Mouse (Mus musculus) forebrain, embryonic 15.5 days (tissue): ENCODE data around the gene Ntf5. TPM values are rescaled to one million over a fixed set of nuclear protein-coding genes. Genes with fewer than 3 reads are reported as not detected.

ENCODE experiments used
- ATAC-seq: fragments of 200-750 bp; cut with Nextera tagmentation; replicated peaks from 2 replicates; pipeline ENCODE4 v1.8.0; 2017; ENCODE audit warnings: mild to moderate bottlenecking, moderate TSS enrichment, moderate library complexity
- H3K27ac ChIP-seq: fragments of 300-500 bp; sonication (generic); replicated peaks from 2 replicates; pipeline ENCODE4 v1.5.1; 2015; ENCODE audit warnings: mild to moderate bottlenecking, inconsistent platforms
- H3K27me3 ChIP-seq: fragments of 300-500 bp; sonication (generic); 2 replicates; pipeline ENCODE4 v1.6.1; 2015; ENCODE audit warnings: inconsistent platforms
- H3K36me3 ChIP-seq: fragments of 300-500 bp; sonication (generic); 2 replicates; pipeline ENCODE4 v1.6.1; 2015; ENCODE audit warnings: mild to moderate bottlenecking, inconsistent platforms
- H3K4me1 ChIP-seq: fragments of 300-500 bp; sonication (generic); 2 replicates; pipeline ENCODE4 v1.6.1; 2015; ENCODE audit warnings: inconsistent platforms
- H3K4me2 ChIP-seq: fragments of 300-500 bp; sonication (generic); replicated peaks from 2 replicates; pipeline ENCODE4 v1.6.1; 2015; ENCODE audit warnings: mild to moderate bottlenecking, inconsistent platforms
- H3K4me3 ChIP-seq: fragments of 300-500 bp; sonication (generic); 2 replicates; pipeline ENCODE4 v1.5.1; 2015; ENCODE audit warnings: mild to moderate bottlenecking, inconsistent platforms
- H3K9ac ChIP-seq: fragments of 300-500 bp; sonication (generic); replicated peaks from 2 replicates; pipeline ENCODE4 v1.6.1; 2015; ENCODE audit warnings: mild to moderate bottlenecking, inconsistent platforms
- H3K9me3 ChIP-seq: fragments of 300-500 bp; sonication (generic); 2 replicates; pipeline ENCODE4 v1.6.1; 2016; ENCODE audit warnings: inconsistent platforms
- WGBS: fragments of 180-500 bp; shearing (Covaris S2); methylation state at CpG from one replicate; pipeline ENCODE4 v1.1.7; 2015; ENCODE audit warnings: mixed read lengths; 5-methylcytosine and 5-hydroxymethylcytosine counted together
- polyA plus RNA-seq: library from polyadenylated mRNA; unstranded; fragments of >200 nt; fragmentation: Nextera tagmentation; extraction: Ambion mirVana; gene quantifications from 2 replicates; pipeline ENCODE4 v1.2.1, GENCODE M21; 2015

The Ntf5 gene
- polyA plus RNA-seq, 1 experiment from 2014 or later = not detected

- Histone ChIP-seq H3K4me2 (peak overlapping the region; percentile 39), H3K36me3 (no peaks in the 10 kb centered on the region), H3K27me3 (peaks cover 67% of the 10 kb centered on the region), H3K9me3 (no peaks in the 10 kb centered on the region), H3K4me1 (peaks cover 12% of the 10 kb centered on the region), H3K27ac (no peak overlapping the region), H3K9ac (no peak overlapping the region; the same call in 1 of the 2 replicates), H3K4me3 (peak overlapping the region; percentile 35)
- ATAC-seq = no peak
- WGBS = 2% methylated on average over 105 of the region's 114 CpGs
Measured at GRCm38 (mm10) chr7:45406157-45407156, 7.0 kb upstream of the Ntf5 start.

GRCm38 (mm10) chr7:45407836-45408235 lies 5.7 kb upstream of the Ntf5 start:
- Histone ChIP-seq H3K4me1 (peaks cover 12% of the 10 kb centered on the region), H3K27me3 (peaks cover 79% of the 10 kb centered on the region), H3K9me3 (no peaks in the 10 kb centered on the region), H3K27ac (no peak overlapping the region), H3K36me3 (no peaks in the 10 kb centered on the region), H3K9ac (no peak overlapping the region), H3K4me2 (no peak overlapping the region), H3K4me3 (no peak overlapping the region)
- WGBS = 79% methylated on average over 10 of the region's 10 CpGs
- ATAC-seq = no peak

- no peak overlapping the region for H3K4me3 ChIP-seq
- 69% methylated on average over 7 of the region's 7 CpGs for WGBS
Measured at GRCm38 (mm10) chr7:45408351-45408750, 5.1 kb upstream of the Ntf5 start.

GRCm38 (mm10) chr7:45408949-45409348 lies 4.5 kb upstream of the Ntf5 start:
- Histone ChIP-seq H3K4me3 (no peak overlapping the region), H3K9ac (no peak overlapping the region), H3K4me1 (peaks cover 20% of the 10 kb centered on the region), H3K27ac (no peak overlapping the region), H3K9me3 (no peaks in the 10 kb centered on the region), H3K4me2 (no peak overlapping the region), H3K36me3 (no peaks in the 10 kb centered on the region), H3K27me3 (peaks cover 90% of the 10 kb centered on the region)
- 91% methylated on average over 17 of the region's 17 CpGs for WGBS
- ATAC-seq = no peak

More at GRCm38 (mm10) chr7:45408351-45408750, 5.1 kb upstream of the Ntf5 start:
- H3K9ac ChIP-seq = no peak overlapping the region
- no peaks in the 10 kb centered on the region for H3K36me3 ChIP-seq
- H3K27ac ChIP-seq = no peak overlapping the region
- peaks cover 84% of the 10 kb centered on the region for H3K27me3 ChIP-seq
- peaks cover 14% of the 10 kb centered on the region for H3K4me1 ChIP-seq
- no peak for ATAC-seq
- H3K4me2 ChIP-seq = no peak overlapping the region
- no peaks in the 10 kb centered on the region for H3K9me3 ChIP-seq

- Histone ChIP-seq H3K4me1 (peaks cover 25% of the 10 kb centered on the region), H3K36me3 (no peaks in the 10 kb centered on the region), H3K27ac (no peak overlapping the region), H3K9ac (no peak overlapping the region), H3K4me2 (no peak overlapping the region), H3K4me3 (no peak overlapping the region), H3K27me3 (peaks cover 97% of the 10 kb centered on the region), H3K9me3 (no peaks in the 10 kb centered on the region)
- 89% methylated on average over 8 of the region's 8 CpGs for WGBS
- no peak for ATAC-seq
Measured at GRCm38 (mm10) chr7:45409497-45410163, 3.9 kb upstream of the Ntf5 start.

GRCm38 (mm10) chr7:45412421-45412820 lies 1.1 kb upstream of the Ntf5 start:
- Histone ChIP-seq H3K4me1 (peaks cover 13% of the 10 kb centered on the region), H3K27ac (no peak overlapping the region), H3K4me2 (no peak overlapping the region), H3K9me3 (no peaks in the 10 kb centered on the region), H3K9ac (no peak overlapping the region), H3K27me3 (peaks cover 97% of the 10 kb centered on the region), H3K4me3 (no peak overlapping the region), H3K36me3 (no peaks in the 10 kb centered on the region)
- 85% methylated on average over 2 of the region's 2 CpGs for WGBS
- ATAC-seq = no peak

- peak; percentile 9; the same call in 1 of the 2 replicates for ATAC-seq
- Histone ChIP-seq H3K27me3 (peaks cover 97% of the 10 kb centered on the region), H3K4me1 (peaks cover 13% of the 10 kb centered on the region), H3K4me3 (peak overlapping the region; percentile 58), H3K4me2 (peak overlapping the region; percentile 88), H3K27ac (no peak overlapping the region), H3K9me3 (no peaks in the 10 kb centered on the region), H3K36me3 (no peaks in the 10 kb centered on the region), H3K9ac (peak overlapping the region; percentile 62)
- WGBS = under 1% methylated on average over 25 of the region's 27 CpGs
Measured at GRCm38 (mm10) chr7:45413864-45414739, 607 bp downstream of the Ntf5 start.

GRCm38 (mm10) chr7:45414740-45415224 lies 1.3 kb downstream of the Ntf5 start:
- Histone ChIP-seq H3K36me3 (no peaks in the 10 kb centered on the region), H3K9ac (no peak overlapping the region), H3K27me3 (peaks cover 94% of the 10 kb centered on the region), H3K4me2 (no peak overlapping the region), H3K4me1 (peaks cover 13% of the 10 kb centered on the region), H3K9me3 (no peaks in the 10 kb centered on the region), H3K27ac (no peak overlapping the region), H3K4me3 (no peak overlapping the region)
- 36% methylated on average over 12 of the region's 12 CpGs for whole genome bisulfite sequencing
- no peak for ATAC-seq

- Histone ChIP-seq H3K4me3 (no peak overlapping the region), H3K4me2 (no peak overlapping the region), H3K9me3 (no peaks in the 10 kb centered on the region), H3K9ac (no peak overlapping the region), H3K27ac (no peak overlapping the region), H3K4me1 (peaks cover 13% of the 10 kb centered on the region), H3K27me3 (peaks cover 93% of the 10 kb centered on the region), H3K36me3 (no peaks in the 10 kb centered on the region)
- ATAC-seq = no peak
- WGBS = 7% methylated on average over 37 of the region's 37 CpGs
Measured at GRCm38 (mm10) chr7:45415636-45416035, 2.1 kb downstream of the Ntf5 start.

- no peak overlapping the region for H3K4me2 ChIP-seq
- no peak for ATAC-seq
- WGBS = 10% methylated on average over 13 of the region's 13 CpGs
- no peak overlapping the region for H3K27ac ChIP-seq
- no peak overlapping the region for H3K4me3 ChIP-seq
- H3K9me3 ChIP-seq = no peaks in the 10 kb centered on the region
- H3K27me3 ChIP-seq = peaks cover 75% of the 10 kb centered on the region
- peaks cover 23% of the 10 kb centered on the region for H3K36me3 ChIP-seq
- no peak overlapping the region for H3K9ac ChIP-seq
- H3K4me1 ChIP-seq = peaks cover 13% of the 10 kb centered on the region
Measured at GRCm38 (mm10) chr7:45417962-45418492, 4.5 kb downstream of the Ntf5 start.

GRCm38 (mm10) chr7:45419859-45420614 lies 6.5 kb downstream of the Ntf5 start:
- Histone ChIP-seq H3K27ac (no peak overlapping the region), H3K4me2 (no peak overlapping the region), H3K9me3 (no peaks in the 10 kb centered on the region), H3K27me3 (peaks cover 55% of the 10 kb centered on the region), H3K36me3 (peaks cover 43% of the 10 kb centered on the region), H3K4me1 (no peaks in the 10 kb centered on the region), H3K4me3 (no peak overlapping the region), H3K9ac (no peak overlapping the region)
- WGBS = 16% methylated on average over 27 of the region's 27 CpGs
- no peak for ATAC-seq
